Mouse (Mus musculus): ENCODE measurements at regions not wholly inside any gene's neighbourhood (a gene's known extent, or its start where the extent isn't known, plus 50 kb on each side); places are given as distances from the start of the nearest gene placed in this dataset.
A peak's percentile ranks its signal among the peaks of the same experiment; 100 is the strongest.

- DNase-seq (ENCODE audit: low spot score) (peak; percentile 32), ATAC-seq (no peak)
- Histone ChIP-seq H3K4me3 (ENCODE audit: low read depth, low read length) (no peak overlapping the region), H3K4me2 (replicated peaks; ENCODE audit: low read depth, low read length) (no peak overlapping the region), H3K9me3 (ENCODE audit: low read length) (no peaks in the 10 kb centered on the region), H3K9ac (replicated peaks; ENCODE audit: low read depth) (no peak overlapping the region), H3K36me3 (ENCODE audit: insufficient read depth, low read length) (no peaks in the 10 kb centered on the region), H3K27me3 (replicated peaks; ENCODE audit: insufficient read depth, low read length) (no peaks in the 10 kb centered on the region), H3K27ac (ENCODE audit: low read length) (no peak overlapping the region), H3K4me1 (ENCODE audit: insufficient read depth, low read depth, low read length) (no peaks in the 10 kb centered on the region)
- TF ChIP-seq EP300 (IDR thresholded peaks at IDR 0.05) (no peak), CTCF (IDR thresholded peaks at IDR 0.05) (no peak)
- 43% methylated on average over 3 of the region's 3 CpGs for WGBS
These were observed 125.2 kb upstream of the Pkn2 start for GRCm38 (mm10) chr3:143007047-143007446.

GRCm38 (mm10) chr3:143001952-143002351, 120.1 kb upstream of the Pkn2 start:
- H3K4me3 ChIP-seq (ENCODE audit: low read depth, low read length), result no peak overlapping the region
- H3K4me1 ChIP-seq (ENCODE audit: insufficient read depth, low read depth, low read length), result no peaks in the 10 kb centered on the region
- H3K9ac ChIP-seq (replicated peaks; ENCODE audit: low read depth), result no peak overlapping the region
- no peaks in the 10 kb centered on the region for H3K27me3 ChIP-seq (replicated peaks; ENCODE audit: insufficient read depth, low read length)
- no peak overlapping the region for H3K4me2 ChIP-seq (replicated peaks; ENCODE audit: low read depth, low read length)
- ATAC-seq, result peak; percentile 71
- no peaks in the 10 kb centered on the region for H3K36me3 ChIP-seq (ENCODE audit: insufficient read depth, low read length)
- no peaks in the 10 kb centered on the region for H3K9me3 ChIP-seq (ENCODE audit: low read length)
- 42% methylated on average over 5 of the region's 5 CpGs for WGBS
- no peak for TF ChIP-seq EP300 (IDR thresholded peaks at IDR 0.05)
- TF ChIP-seq CTCF (IDR thresholded peaks at IDR 0.05), result no peak
- DNase-seq (ENCODE audit: low spot score), result peak; percentile 46
- no peak overlapping the region for H3K27ac ChIP-seq (ENCODE audit: low read length)

DNA sequence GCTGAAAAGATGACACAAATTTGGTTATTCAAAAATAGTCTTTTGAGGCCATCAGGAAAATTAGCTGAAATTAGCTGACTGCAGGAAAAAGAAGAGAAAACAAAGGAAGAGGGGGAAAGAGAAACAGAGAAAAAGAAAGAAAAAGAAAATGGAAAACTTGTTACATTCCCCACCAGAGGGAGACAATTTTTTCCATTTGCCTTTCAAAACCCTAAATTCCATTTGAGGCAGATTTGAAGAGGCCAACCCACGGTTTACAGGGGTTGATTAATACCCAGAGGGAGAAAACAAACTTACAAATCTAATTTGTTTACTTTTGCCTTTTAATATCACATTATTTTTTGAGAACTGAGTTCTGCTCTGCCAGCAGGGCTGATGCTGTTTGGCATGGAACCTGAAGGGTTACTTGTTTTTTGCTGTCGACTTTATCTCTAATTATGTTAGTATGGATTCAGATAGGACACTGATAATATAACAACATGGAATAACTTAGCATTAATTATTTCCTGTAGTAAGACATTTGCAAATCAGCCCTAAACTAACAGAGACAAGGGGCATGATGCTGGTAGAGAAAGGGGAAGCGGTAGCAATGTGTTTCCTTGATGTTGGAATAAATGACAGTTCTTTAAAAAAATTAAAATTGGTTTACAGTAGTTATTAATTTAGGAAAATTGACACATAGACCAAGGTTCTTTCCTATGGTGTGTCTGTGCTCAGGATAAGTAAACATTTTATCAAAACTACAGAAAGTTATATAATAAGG, 114.4 kb upstream of the Pkn2 start:
- Histone ChIP-seq H3K9ac (replicated peaks; ENCODE audit: low read depth) (no peak overlapping the region), H3K4me3 (ENCODE audit: low read depth, low read length) (no peak overlapping the region), H3K27me3 (replicated peaks; ENCODE audit: insufficient read depth, low read length) (no peaks in the 10 kb centered on the region), H3K27ac (ENCODE audit: low read length) (no peak overlapping the region), H3K4me2 (replicated peaks; ENCODE audit: low read depth, low read length) (no peak overlapping the region), H3K9me3 (ENCODE audit: low read length) (no peaks in the 10 kb centered on the region), H3K4me1 (ENCODE audit: insufficient read depth, low read depth, low read length) (no peaks in the 10 kb centered on the region), H3K36me3 (ENCODE audit: insufficient read depth, low read length) (no peaks in the 10 kb centered on the region)
- TF ChIP-seq EP300 (IDR thresholded peaks at IDR 0.05) (no peak), CTCF (IDR thresholded peaks at IDR 0.05) (peak; percentile 41)
- peak; percentile 44 for DNase-seq (ENCODE audit: low spot score)
- WGBS, result 48% methylated on average over 3 of the region's 3 CpGs
- ATAC-seq, result no peak

DNA sequence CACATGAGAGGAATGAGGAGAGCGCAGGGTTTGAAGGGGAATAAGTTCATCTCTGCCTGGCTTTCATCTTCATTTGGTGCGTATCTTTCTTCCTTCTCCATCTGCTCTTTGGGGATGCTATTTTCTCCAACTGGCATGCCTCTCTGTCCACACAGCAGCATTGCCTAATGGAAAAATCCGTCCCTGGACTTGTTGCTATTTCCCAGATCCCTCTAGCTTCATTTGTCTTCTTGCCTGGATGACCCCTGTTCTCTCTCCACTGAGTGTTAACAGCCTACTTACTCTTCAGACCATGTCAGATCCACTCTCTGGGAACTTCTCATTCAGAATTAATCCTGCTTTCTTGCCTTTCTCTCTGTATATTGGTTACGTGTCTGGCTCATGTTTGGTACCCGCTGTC, 102.7 kb upstream of the Pkn2 start:
- no peaks in the 10 kb centered on the region for H3K36me3 ChIP-seq (ENCODE audit: insufficient read depth, low read length)
- H3K9ac ChIP-seq (replicated peaks; ENCODE audit: low read depth), result no peak overlapping the region
- ATAC-seq (peak; percentile 32; the same call in 1 of the 2 replicates), DNase-seq (ENCODE audit: low spot score) (peak; percentile 44)
- H3K4me3 ChIP-seq (ENCODE audit: low read depth, low read length), result no peak overlapping the region
- H3K4me2 ChIP-seq (replicated peaks; ENCODE audit: low read depth, low read length), result no peak overlapping the region
- no peak for TF ChIP-seq EP300 (IDR thresholded peaks at IDR 0.05)
- TF ChIP-seq CTCF (IDR thresholded peaks at IDR 0.05), result no peak
- H3K27me3 ChIP-seq (replicated peaks; ENCODE audit: insufficient read depth, low read length), result no peaks in the 10 kb centered on the region
- no peaks in the 10 kb centered on the region for H3K4me1 ChIP-seq (ENCODE audit: insufficient read depth, low read depth, low read length)
- WGBS, result 80% methylated on average over 5 of the region's 5 CpGs
- no peaks in the 10 kb centered on the region for H3K9me3 ChIP-seq (ENCODE audit: low read length)
- H3K27ac ChIP-seq (ENCODE audit: low read length), result no peak overlapping the region

DNA sequence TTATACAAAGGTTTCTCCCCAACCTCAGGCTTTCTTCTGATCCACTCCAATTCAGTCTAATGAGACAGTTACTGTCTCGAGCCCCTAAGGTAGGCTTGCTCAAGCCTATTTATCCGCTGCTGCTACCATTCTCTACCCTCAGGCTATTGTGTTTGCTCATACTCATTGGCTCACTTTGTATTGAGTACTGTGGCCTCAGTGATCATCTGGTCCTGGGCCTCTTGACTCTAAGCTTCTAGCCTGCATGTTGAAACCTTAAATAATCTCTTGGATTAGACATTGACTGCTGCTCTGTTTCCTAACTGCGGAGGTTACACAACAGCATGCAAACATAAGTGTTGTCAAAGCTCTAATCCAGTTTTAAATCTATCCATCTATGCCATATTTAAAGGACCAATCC, 99.4 kb upstream of the Pkn2 start:
- H3K4me2 ChIP-seq (replicated peaks; ENCODE audit: low read depth, low read length), result no peak overlapping the region
- H3K27me3 ChIP-seq (replicated peaks; ENCODE audit: insufficient read depth, low read length), result no peaks in the 10 kb centered on the region
- H3K9ac ChIP-seq (replicated peaks; ENCODE audit: low read depth), result no peak overlapping the region
- no peaks in the 10 kb centered on the region for H3K9me3 ChIP-seq (ENCODE audit: low read length)
- no peaks in the 10 kb centered on the region for H3K36me3 ChIP-seq (ENCODE audit: insufficient read depth, low read length)
- DNase-seq (ENCODE audit: low spot score) (peak; percentile 18), ATAC-seq (no peak)
- WGBS, result 82% methylated on average over 3 of the region's 3 CpGs
- no peaks in the 10 kb centered on the region for H3K4me1 ChIP-seq (ENCODE audit: insufficient read depth, low read depth, low read length)
- no peak overlapping the region for H3K27ac ChIP-seq (ENCODE audit: low read length)
- no peak for TF ChIP-seq CTCF (IDR thresholded peaks at IDR 0.05)
- no peak for TF ChIP-seq EP300 (IDR thresholded peaks at IDR 0.05)
- H3K4me3 ChIP-seq (ENCODE audit: low read depth, low read length), result no peak overlapping the region

- Histone ChIP-seq H3K27me3 (replicated peaks; ENCODE audit: insufficient read depth, low read length) (no peaks in the 10 kb centered on the region), H3K4me3 (ENCODE audit: low read depth, low read length) (no peak overlapping the region), H3K36me3 (ENCODE audit: insufficient read depth, low read length) (no peaks in the 10 kb centered on the region), H3K4me1 (ENCODE audit: insufficient read depth, low read depth, low read length) (no peaks in the 10 kb centered on the region; the same call in 1 of the 2 replicates), H3K9me3 (ENCODE audit: low read length) (no peaks in the 10 kb centered on the region), H3K4me2 (replicated peaks; ENCODE audit: low read depth, low read length) (no peak overlapping the region), H3K27ac (ENCODE audit: low read length) (no peak overlapping the region), H3K9ac (replicated peaks; ENCODE audit: low read depth) (no peak overlapping the region)
- 17% methylated on average over 4 of the region's 4 CpGs for WGBS
- TF ChIP-seq CTCF (IDR thresholded peaks at IDR 0.05) (no peak), EP300 (IDR thresholded peaks at IDR 0.05) (no peak)
- DNase-seq (ENCODE audit: low spot score) (no peak), ATAC-seq (no peak)
These were observed 97.4 kb upstream of the Pkn2 start for GRCm38 (mm10) chr3:142979161-142979560.

Measured in lung, postnatal 0 days (tissue).